Mouse (Mus musculus) erythroblast, embryonic 14.5 days (primary cell): Measurements from ENCODE around the gene Ifrd2.

ENCODE experiments used
- GATA1 ChIP-seq: IDR thresholded peaks from 2 replicates; pipeline ENCODE4 v1.6.1; 2012; ENCODE audit warnings: low read length, inconsistent platforms, mixed read lengths
- TAL1 ChIP-seq: IDR thresholded peaks from 3 replicates; pipeline ENCODE4 v1.6.1; 2012; ENCODE audit warnings: low read length, inconsistent platforms, mixed read lengths

GRCm38 (mm10) chr9:107563029-107563581 lies 24.3 kb upstream of the Ifrd2 start, which contains the start of gene Tusc2:
- TF ChIP-seq TAL1 (no peak), GATA1 (no peak)
